Mouse (Mus musculus): ENCODE data around the gene Timm8a2. TPM values are rescaled to one million over a fixed set of nuclear protein-coding genes. Genes with fewer than 3 reads are reported as not detected.

The Timm8a2 gene
- total RNA-seq, 4 experiments from 2014 or later = not detected

- DNase-seq (ENCODE audit: low spot score in 2 of 2) = no peak
These were observed 22.7 kb upstream of the Timm8a2 start for GRCm38 (mm10) chr14:122011768-122012167.

GRCm38 (mm10) chr14:122012193-122012592 is 22.3 kb upstream of the Timm8a2 start:
- no peak for DNase-seq (ENCODE audit: low spot score in 2 of 2)

- DNase-seq (ENCODE audit: low spot score in 2 of 2) = no peak
These were observed 21.7 kb upstream of the Timm8a2 start for GRCm38 (mm10) chr14:122012814-122013213.

- DNase-seq (ENCODE audit: low spot score in 2 of 2) = no peak
These were observed 21.0 kb upstream of the Timm8a2 start for GRCm38 (mm10) chr14:122013417-122013951.

- no peak for DNase-seq (ENCODE audit: low spot score in 2 of 2)
These were observed 16.5 kb upstream of the Timm8a2 start for GRCm38 (mm10) chr14:122017958-122018357.

- no peak for DNase-seq (ENCODE audit: low spot score in 2 of 2)
These were observed 15.1 kb upstream of the Timm8a2 start for GRCm38 (mm10) chr14:122019389-122019788.

- DNase-seq (ENCODE audit: low spot score in 2 of 2) = no peak
These were observed 13.9 kb upstream of the Timm8a2 start for GRCm38 (mm10) chr14:122020567-122020966.

GRCm38 (mm10) chr14:122023054-122023453 is 11.4 kb upstream of the Timm8a2 start:
- no peak for DNase-seq (ENCODE audit: low spot score in 2 of 2)

GRCm38 (mm10) chr14:122023928-122024327 is 10.5 kb upstream of the Timm8a2 start:
- no peak for DNase-seq (ENCODE audit: low spot score in 2 of 2)

- DNase-seq (ENCODE audit: low spot score in 2 of 2) = no peak
These were observed 5.3 kb upstream of the Timm8a2 start for GRCm38 (mm10) chr14:122028926-122029745.

GRCm38 (mm10) chr14:122029851-122030250 is 4.6 kb upstream of the Timm8a2 start:
- no peak for DNase-seq (ENCODE audit: low spot score in 2 of 2)

GRCm38 (mm10) chr14:122032045-122032444 is 2.4 kb upstream of the Timm8a2 start:
- DNase-seq (ENCODE audit: low spot score in 2 of 2) = no peak

GRCm38 (mm10) chr14:122035181-122035580 is 707 bp downstream of the Timm8a2 start:
- DNase-seq (ENCODE audit: low spot score in 2 of 2) = no peak

- DNase-seq (ENCODE audit: low spot score in 2 of 2) = no peak
These were observed 1.4 kb downstream of the Timm8a2 start for GRCm38 (mm10) chr14:122035860-122036259.

- DNase-seq (ENCODE audit: low spot score in 2 of 2) = no peak
These were observed 4.6 kb downstream of the Timm8a2 start for GRCm38 (mm10) chr14:122038874-122039647.

- no peak for DNase-seq (ENCODE audit: low spot score in 2 of 2)
These were observed 6.9 kb downstream of the Timm8a2 start for GRCm38 (mm10) chr14:122041413-122041825.

- DNase-seq (ENCODE audit: low spot score in 2 of 2) = no peak
These were observed 7.7 kb downstream of the Timm8a2 start for GRCm38 (mm10) chr14:122042142-122042694.

- DNase-seq (ENCODE audit: low spot score in 2 of 2) = no peak
These were observed 13.3 kb downstream of the Timm8a2 start for GRCm38 (mm10) chr14:122047784-122048183.

- DNase-seq (ENCODE audit: low spot score in 2 of 2) = no peak
These were observed 14.3 kb downstream of the Timm8a2 start for GRCm38 (mm10) chr14:122048816-122049215.

- DNase-seq (ENCODE audit: low spot score in 2 of 2) = no peak
These were observed 18.6 kb downstream of the Timm8a2 start for GRCm38 (mm10) chr14:122052896-122053635.

- no peak for DNase-seq (ENCODE audit: low spot score in 2 of 2)
These were observed 22.4 kb downstream of the Timm8a2 start for GRCm38 (mm10) chr14:122056871-122057270.
